Mouse (Mus musculus): ENCODE results near the gene C5ar1.
A peak's percentile ranks its signal among the peaks of the same experiment; 100 is the strongest.
"Not testable (repeated sequence)": the region's sequence is repeated elsewhere in the genome, so short reads cannot be mapped to it uniquely, and the experiment has no call there.

Gene C5ar1

DNA sequence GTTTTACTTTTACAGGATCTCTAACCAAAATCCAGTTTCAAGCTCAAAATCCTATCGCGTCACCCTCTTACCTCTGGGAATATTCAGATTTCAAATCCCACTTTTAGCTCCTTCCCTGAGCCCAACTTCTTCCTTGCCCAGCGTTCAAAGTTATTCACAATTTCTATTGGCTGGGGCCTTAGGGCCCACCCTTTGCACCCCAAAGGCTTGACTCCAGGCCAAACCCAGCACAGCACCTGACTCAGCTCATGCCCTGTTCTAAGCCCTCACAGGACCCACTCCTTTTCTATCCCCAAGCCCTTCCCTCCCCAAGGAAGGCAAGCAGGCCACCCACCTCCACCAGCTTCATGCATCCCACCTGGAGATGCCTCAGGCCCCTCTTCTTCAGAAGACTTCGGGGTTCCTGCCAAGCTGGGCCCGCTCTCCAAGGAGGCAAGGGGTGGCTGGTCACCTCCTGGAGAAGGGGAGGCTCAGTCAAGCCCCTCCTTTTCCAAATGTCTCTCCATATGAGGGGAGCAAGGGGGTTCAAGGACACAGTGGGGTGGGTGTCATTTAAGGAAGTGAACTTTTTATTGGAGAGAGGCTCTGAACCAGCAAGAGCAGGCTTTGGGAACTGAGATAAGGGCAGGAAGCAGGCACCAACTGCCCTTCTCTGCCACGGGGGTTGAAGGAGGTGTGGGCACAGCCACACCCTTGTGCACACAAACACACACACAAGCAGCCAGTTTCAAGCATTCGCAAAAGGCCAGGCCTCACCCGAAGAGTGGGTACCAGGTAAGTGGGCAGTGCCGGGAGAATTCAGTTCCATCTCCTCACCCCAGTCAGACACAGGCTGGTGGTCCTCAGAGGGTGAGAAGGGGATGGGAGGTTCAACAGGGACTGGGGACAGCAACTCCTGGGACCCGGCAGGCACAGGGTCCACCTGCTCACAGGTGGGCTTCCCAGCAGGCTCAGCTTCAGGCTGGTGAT, 15.9 kb upstream of the C5ar1 start:
- no peak for DNase-seq

DNA sequence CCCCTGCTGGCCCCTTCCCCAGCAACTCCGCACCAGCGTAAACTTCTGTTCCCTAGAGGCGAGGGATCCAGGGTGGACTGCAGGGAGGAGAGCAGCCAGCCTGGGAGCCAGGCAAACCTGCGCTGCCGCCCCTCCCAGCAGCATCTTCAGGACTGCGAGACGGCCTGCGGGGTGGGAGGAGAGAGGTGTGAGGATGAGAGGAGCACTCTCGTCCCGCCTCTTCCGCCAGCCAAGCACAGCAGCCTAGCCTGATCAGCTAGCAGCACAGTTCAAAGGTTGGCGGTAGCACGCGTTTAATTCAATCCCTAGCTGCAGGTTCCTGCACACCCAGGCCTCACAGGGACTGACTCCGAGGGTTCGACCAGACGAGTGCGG, 14.4 kb upstream of the C5ar1 start:
- DNase-seq: peak; percentile 72 to 73

DNA sequence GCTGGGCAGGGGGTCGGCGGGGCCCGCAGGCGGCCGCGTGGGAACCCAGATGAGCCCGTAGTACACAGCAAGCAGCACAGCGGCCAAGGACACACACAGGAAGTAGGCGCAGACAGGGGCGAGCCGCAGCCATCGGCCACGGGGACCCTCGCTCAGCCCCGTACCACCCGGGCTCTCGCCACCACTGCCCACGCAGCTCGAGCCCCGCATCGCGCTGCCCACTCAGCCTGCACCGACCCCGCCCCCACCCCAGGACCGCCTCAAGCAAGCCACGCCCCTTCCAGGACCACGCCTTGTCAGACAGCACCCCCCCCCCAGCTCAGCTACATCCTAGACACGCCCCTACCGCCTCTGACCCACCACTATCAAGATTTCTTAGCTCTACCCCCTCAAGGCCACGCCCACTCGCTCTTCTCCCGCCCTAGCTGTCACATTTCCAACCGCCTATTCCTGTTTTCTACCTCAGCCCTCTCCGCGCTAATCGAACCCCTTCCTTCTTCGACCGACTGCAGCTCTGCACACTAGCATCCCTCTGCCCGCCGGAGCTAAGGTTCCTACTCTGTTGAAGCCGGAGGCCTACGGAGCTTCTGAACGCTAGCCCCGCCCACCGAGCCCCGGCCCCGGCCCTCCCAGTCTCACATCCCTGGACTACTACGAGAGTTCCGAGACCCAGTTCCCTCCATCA, 13.9 kb upstream of the C5ar1 start, which contains the start of gene Inafm1:
TSS of gene Inafm1 (minus strand) at position 537 of the 685 bp plus-strand sequence.
- DNase-seq: peak; percentile 78 to 80

DNA sequence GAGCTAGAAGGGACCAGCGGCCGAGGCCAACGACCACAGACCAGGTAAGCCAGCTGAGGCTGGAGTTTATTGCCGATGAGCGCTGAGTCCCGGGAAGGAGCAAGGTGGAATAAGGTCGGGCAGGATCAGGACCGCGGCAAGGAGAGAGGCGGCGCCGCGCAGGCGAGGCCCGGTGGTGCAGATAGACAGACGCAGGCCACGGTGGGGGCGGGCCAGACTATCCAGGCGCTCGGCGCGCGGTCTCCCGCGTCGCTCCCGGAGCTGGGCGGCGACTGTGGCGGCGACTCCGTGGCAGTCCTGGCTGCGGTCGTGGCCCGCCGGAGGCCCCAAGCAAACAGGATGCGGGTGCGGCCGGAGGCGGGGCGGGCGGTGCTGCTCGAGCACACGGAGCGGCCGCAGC, 13.3 kb upstream of the C5ar1 start:
- peak; percentile 79 to 80 for DNase-seq

DNA sequence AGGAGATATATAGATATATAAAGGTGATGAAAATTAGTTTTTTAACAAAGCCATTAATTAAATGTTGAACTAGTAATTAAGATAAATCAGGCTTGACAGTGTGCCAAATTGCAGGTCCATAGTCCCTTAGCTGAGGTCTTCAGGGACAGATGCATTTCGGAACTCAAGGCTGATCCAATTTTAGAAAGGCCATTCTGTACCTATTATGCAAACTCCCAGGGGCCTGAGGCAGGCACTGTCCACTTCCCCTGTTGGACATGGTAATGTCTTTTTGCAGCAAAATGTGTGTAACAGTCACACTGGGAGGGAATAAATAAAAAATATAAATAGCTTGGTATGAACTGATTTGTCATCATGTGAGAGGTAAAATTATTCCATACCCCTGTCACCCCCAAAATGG, 11.8 kb upstream of the C5ar1 start:
- DNase-seq: no peak

DNA sequence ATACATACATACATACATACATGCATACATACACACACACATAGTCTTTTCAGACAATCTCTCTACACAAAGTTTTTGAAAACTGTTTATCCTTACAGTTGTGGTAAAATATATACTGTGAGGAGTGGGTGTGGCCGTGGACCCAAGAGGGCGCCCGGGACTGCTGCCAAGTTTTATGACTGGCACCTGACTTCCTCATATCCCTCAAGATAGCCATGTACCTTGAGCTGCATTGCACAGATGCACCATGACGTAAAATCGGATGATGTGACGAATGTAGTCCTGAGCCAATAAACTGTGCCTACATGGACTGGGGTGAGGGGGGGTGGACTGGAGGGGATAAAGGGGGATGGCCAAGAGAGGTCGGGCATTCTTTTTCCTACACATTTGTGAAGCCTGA, 7.3 kb upstream of the C5ar1 start:
- not testable (repeated sequence) for DNase-seq

DNA sequence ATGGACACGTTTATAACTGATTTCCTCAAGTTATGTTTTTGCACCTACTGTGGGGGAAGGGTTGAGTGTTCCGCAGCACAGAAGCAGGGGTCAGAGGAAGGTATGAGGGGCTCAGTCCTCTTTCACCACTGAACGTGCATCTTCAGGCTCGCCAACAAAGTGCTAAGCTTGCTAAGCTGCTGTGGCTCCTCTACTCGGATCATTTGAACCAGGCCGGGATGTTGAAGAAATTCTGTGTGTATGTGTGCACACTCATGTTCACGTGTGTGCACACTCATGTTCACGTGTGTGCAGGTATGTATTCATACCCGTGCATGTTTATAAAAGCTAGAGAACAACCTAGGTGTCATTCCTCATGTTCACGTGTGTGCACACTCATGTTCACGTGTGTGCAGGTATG, 6.5 kb upstream of the C5ar1 start:
- no peak for DNase-seq

DNA sequence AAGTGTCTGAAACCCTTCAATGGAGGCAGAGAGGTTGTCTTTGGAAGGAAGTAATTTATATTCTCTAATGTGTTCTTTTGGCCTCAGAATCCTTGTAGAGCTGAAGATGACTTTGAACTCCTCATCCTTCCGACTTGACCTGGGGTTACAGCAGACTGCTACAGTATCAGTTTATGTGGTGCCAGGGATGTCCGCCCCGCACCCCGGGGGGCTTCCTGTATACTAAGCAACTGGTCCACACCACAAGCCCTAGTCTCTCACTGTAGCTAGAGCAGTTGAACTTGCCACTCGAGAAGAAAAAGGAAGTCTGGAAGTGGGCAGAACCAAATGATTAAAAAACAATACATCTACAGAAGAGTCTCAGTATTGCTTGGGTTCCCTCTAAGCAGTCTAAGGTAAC, 4.5 kb upstream of the C5ar1 start:
- no peak for DNase-seq

DNA sequence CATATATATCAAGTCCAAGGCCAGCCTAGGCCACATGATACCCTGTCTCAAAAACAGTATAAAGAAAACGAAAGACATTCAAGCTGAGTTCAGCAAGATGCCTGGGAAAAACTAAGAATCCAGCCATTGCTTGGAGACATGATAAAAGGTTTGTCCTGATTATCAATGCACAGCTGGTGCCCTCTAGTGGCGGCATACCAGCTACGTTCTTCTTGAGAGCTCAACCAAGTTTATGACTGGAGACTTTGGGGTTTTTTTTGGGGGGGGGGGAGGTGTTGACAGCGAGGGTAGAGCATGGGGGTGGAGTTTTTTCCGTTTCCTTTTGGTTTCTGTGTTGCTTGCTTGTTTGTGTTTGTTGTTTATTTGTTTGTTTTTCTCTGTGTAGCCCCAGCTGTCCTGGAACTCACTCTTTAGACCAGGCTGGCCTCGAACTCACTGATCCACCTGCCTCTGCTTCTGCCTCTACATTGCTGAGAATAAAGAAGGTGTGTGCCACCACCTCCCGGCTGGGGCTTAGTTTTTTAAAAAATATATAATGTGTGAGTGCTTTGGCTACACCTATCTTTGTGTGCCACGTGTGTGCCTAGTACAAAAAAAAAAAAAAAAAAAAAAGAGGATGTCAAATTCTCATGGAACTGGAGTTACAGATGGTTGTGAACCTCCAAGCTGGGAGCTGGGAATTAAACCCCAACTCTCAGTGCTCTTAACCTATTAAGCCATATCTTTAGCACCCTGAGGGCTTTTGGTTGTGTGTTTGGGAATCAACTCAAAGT, 3.9 kb upstream of the C5ar1 start:
- peak; percentile 85 to 88 for DNase-seq

DNA sequence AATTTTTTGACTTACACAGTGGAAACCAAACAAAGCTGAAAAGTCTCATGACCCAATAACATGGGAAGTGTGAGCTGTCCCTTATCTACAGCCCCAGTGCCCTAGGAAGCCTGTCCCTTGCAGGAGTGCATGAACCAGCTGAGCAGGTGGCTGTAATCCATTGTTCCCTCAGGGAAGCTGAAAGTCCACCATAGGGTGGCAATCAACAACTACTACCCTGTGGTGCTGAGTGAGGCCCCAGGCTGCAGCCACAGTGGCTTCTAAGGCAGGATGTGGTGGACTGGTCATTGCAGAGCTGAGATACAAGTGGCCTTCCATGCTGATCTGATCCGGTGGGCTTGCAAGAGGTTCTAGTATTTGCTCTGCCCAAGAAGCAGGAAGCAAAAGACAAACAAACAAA, 1.8 kb upstream of the C5ar1 start:
- DNase-seq: no peak

DNA sequence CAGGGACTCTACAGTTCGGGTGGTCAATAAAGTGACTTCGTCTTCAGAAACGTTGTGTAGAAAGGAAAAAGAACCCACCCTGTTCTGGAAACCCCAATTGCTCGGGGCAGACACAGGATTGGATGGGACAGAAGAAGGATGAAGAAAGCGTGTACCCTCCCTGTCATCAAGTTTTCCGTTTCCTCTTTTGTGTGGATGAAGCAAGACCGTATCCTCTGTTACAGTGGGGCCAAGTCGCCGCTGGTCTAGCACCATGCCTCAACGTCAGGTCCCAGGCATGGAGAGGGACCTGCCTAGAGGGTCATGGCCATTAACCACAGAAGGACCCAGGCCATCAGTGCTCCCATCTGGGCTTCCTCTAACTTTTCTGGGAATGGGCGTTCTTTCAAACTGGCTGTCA, 1.5 kb downstream of the C5ar1 start:
- no peak for DNase-seq

DNA sequence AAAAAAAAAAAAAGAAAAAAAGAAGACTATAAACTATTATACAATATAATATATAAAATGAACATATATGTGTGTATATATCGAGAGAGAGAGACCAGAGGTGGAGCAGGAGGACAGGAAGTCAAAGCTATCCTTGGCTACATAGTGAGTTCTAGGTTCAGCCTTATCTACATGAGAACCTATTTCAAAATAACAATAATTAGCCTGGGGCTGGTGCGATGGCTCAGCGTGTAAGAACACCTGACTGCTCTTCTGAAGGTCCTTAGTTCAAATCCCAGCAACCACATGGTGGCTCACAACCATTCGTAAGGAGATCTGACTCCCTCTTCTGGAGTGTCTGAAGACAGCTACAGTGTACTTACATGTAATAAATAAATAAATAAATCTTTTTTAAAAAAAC, 3.4 kb downstream of the C5ar1 start:
- not testable (repeated sequence) for DNase-seq

DNA sequence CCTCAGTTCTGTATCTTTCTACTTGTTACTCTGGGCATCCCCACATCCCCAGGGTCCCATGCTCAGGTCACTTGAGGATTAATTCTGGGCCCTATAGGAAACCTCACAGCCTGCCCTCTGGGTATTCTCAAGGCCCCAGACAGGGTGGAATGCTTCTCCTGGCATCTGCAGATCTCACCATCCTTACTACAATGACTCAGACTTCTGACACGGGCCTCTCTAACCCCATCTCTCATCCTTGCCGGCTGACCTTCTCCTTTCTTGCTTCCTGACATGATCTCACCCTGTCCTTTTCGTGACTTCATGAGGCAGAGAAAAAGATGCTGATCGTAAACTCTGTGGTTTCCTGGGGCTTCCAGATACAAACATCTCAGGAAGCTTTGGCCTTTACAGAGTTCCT, 5.1 kb downstream of the C5ar1 start:
- DNase-seq: no peak

DNA sequence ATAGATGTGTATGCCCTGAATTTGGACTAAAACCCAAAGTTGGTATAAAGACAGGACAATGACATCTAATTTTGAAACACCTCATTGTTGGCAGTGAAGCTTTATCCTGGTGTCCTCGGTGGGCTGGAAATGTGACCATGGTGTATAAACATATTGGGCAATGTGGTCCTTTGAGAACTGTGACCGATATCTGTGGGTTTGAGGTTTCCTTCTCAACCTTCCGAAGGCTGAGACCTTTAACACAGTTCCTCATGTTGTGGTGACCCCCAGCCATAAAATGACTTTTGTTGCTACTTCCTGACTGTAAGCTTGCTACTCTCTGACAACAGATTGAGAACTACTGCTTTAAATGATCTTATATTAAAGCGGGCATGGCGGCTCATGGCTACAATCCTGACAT, 8.7 kb downstream of the C5ar1 start:
- no peak for DNase-seq

DNA sequence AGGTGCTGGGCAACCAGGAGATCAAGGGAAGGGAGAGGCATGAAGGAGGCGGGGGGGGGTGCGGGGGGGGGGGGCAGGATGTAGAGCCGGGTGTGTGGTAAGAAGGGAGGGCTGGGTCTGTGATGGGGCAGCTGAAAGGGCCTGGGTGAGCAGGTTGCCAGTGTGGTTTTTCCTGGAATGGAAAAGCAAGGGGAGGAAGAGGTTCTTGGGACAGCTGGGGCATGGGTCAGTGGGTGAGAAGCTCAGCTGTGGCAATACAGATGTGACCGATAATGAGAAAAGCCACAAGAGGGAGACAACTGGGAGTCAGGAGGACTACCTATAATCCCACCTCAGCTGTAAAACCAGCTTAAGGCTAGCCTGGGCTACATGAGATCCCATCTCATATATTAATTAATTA, 13.4 kb downstream of the C5ar1 start:
- DNase-seq: no peak

DNA sequence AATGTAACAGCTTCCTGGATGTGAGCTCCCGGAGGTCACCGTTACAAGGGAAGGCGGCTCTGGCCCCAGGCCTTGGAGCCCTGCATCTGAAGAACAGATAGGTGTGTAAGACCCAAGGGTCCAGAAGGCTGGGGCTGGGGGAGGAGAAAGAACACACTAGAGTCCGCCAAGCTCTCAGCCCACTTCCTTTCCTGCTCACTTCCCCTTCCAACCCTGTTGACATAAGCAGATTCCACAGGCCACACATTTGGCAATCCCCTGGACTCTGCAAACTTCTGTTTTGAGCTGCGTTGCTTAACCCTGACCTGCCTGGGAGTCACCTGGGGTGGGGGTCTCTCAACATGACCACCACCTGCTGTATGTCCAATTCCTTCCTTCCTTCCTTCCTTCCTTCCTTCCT, 15.3 kb downstream of the C5ar1 start, which contains the start of gene C5ar2:
TSS of gene C5ar2 (minus strand) at position 88 of the 400 bp plus-strand sequence.
- DNase-seq: no peak

DNA sequence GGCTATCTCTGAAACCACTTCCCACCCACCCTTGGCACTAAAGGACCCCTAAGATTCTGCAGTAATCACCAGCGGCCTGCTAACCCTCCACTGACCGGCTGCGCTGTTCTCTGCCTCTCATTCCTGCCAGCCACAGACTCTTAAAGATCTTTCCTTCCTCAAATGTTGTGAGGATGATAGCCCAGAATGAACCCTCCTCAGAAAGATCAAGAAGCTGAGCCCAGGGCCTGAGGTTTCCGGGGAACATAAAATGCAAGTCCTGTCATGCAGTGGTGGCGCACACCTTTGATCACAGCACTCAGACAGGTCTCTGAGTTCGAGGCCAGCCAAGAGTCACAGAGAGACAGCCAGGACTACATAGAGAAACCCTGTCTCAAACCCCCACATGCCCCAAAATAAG, 17.1 kb downstream of the C5ar1 start:
- no peak for DNase-seq

DNA sequence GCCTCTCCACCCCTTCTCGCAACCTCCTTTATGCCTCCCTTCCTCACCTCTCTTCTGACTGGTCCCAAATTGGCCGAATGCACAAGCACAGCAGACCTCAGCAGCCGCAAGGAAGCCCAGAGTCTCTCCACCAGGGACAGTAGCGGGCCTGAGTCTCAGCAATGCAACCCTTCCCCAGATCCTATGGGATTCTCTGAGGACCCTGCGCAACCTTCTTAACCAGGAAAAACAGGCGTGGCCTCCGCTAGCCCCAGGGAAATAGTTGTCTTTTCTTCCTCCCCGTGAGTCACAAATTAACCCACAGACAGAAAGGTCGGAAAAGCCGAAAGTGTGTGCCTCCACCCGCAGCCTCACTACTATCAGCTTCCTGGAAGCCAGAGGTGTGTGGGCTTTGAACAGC, 17.6 kb downstream of the C5ar1 start:
- no peak for DNase-seq

DNA sequence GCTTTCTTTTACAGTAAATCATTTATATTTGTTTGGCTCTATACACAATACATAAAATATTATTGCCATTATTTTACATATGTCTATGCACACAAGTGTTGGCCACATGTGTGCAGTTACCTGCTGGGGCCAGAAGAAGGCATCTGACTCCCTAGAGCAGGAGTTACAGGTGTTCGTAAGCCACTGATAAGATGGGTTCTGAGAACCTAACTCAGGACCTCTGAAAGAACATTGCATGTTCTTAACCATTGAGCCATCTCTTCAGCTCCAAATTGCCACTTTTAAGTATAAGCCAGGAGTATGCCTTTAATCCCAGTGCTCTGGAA, 18.4 kb downstream of the C5ar1 start:
- DNase-seq: no peak

DNA sequence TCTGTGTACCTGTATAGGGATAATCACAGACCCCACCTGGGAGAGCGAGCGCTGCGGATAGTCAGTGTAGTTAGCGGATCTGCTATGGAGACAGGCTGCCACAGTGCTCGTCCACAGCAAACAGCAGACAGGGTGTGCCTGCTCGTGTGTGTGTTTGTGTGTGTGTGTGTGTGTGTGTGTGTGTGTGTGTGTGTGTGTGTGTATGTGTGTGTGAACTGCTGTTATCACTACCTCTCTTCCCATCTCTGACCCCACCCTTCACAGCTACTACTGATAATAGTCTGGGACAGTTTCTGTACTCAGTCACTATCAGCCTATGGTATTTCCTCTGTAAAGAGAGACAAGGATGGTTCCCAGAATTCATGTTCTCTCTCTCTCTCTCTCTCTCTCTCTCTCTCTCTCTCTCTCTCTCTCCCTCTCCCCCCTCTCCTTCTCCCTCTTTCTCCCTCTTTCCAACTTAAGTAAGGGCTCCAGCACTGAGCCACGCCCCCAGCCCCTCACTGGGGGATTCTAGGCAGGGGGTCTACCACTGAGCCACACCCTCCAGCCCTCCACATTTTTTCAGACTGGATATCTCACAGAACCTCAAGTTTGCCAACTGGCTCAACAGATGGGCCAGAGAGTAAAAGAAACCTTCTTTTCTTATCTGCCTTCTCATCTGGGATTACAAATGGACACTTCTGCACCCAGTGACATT, 18.9 kb downstream of the C5ar1 start:
- DNase-seq: peak in 1 of 2 experiments; percentile 8

DNA sequence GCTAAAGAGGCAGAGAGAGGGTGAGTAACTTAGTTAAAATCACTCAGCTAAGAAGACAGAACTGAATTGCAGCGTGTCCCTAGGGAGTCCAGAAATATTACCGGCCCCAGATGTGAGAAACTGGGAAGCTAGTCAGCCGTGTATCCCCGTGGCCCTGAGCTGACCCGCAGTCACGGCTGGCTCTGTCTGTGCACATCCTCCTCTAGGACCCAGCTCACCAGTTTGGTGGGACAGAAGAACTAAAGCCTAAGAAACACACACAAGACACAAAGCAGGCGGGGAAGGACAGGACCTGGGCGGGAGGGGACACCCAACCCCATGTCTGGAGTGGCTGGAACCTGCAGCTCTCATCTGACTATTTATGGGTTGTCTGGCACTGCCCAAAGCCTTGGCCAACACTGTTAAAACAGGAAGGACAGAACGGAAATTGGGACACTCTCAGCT, 19.8 kb downstream of the C5ar1 start:
- peak; percentile 58 to 62 for DNase-seq

DNA sequence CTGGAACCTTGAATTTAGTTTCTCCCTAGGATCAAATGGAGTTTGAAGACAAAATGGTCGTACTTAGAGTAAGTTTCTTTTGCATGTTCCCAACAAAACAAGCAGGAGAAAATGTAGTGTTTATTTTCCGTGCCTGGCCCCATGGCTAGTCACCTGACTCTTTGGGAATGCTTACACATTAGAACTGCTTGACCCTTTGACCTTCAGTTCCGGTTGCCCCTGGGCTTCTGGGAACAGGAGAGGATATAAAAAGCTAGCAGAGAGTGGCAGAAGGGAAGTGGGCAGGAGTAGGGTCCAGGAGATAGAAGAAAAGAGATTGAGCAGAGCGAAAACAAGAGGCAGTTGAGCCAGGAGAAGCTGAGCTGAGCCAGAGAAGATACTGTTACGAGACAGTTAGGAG, 29.5 kb downstream of the C5ar1 start:
- DNase-seq: no peak
